Comparison of ENCODE assay signal across 11 mouse cellular contexts in the genomic region with DNA sequence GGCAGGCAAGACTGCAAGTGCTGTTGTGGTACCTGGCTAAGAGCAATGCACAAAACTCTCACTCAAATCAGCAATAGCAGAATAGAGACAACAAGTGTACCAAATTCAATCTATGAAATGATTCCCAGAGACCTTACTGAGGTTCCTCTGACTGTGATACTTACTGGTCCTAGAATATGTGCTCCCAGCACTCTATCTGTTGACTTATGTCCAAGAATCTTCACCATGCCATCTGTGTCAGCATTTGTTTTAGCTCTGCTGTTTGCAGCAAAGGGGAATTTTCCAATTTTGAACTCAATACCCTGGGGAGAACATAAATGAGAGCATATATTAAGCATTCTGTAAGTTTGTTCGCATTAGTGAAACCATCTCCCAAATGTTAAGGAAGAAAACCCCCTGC.
"Had no signal": no experiment of that assay in that cellular context is flagged by ENCODE, and none has a peak within 500 bp of the region (broad histone marks: within the 10 kb centered on the region; RNA-seq: fewer than 3 reads in every experiment).

No protein-coding gene starts in this region.

- DNase-seq: kidney, adult 9 months; kidney, postnatal 25 days; layer of hippocampus, postnatal 36 days; liver, embryonic 13.5 days; lung, embryonic 14.5 days; right cerebral cortex, adult 18-20 months; right cerebral cortex, postnatal 14 days; right cerebral cortex, postnatal 4 days; thymus, adult 2 months; thymus, postnatal 14 days; thymus, postnatal 4 days had no signal
